Mouse (Mus musculus): Measurements from ENCODE around the gene Galnt15. TPM values are rescaled to one million over a fixed set of nuclear protein-coding genes. Genes with fewer than 3 reads are reported as not detected.

The Galnt15 gene
- polyA plus RNA-seq, 1 experiment from 2014 or later = 0.16 TPM

DNA sequence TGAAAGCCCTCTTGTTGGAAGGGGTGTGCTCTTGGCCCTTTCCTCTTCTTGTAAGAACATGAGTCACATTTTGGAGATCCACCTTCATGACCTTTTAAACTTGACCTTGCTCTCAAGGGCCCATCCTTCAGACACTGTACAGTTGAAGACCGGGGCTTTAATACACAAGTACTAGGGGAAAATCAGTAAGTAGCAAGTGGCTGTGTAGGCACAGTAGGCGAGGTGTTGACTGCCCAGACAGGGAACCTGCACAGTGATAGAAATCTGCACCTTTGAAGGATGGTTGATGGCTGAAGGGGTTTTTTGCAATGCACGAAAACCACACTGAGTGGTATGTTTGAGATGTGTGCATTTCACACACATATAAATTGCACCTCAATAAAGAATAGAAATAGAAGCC lies 12.3 kb upstream of the Galnt15 start:
- H3K4me2 ChIP-seq = no peak overlapping the region
- ATAC-seq (ENCODE audit: borderline replicate concordance, extremely low read depth, low FRiP score, low TSS enrichment) = no peak
- H3K27me3 ChIP-seq = no peaks in the 10 kb centered on the region
- no peaks in the 10 kb centered on the region for H3K9me3 ChIP-seq
- no peak overlapping the region for H3K27ac ChIP-seq
- H3K4me1 ChIP-seq = peaks cover 33% of the 10 kb centered on the region
- no peaks in the 10 kb centered on the region for H3K36me3 ChIP-seq
- no peak overlapping the region for H3K9ac ChIP-seq
- WGBS = 64% methylated on average over 3 of the region's 3 CpGs
- H3K4me3 ChIP-seq = no peak overlapping the region

DNA sequence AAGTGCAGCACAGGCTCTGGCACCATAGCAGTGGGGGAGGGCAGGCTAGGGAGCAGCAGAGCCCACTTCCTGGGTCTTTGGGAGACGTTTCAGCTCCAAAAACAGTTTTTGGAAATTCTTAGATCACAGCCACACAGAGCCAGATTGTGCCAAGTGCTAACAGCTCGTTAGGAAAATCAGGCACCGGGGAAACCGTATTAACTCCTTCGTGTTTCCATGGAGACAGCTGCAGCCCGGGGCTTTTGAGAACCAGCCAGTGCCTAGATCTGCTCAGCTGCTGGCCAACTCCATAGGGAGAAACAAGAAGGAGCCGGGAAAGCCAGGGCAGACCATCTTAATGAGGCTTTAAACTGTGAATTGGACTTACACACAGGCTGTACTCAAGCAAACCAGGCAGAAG lies 11.9 kb upstream of the Galnt15 start:
- Histone ChIP-seq H3K27ac (no peak overlapping the region), H3K4me2 (no peak overlapping the region), H3K4me3 (no peak overlapping the region), H3K9me3 (no peaks in the 10 kb centered on the region), H3K36me3 (no peaks in the 10 kb centered on the region), H3K4me1 (peaks cover 33% of the 10 kb centered on the region), H3K27me3 (no peaks in the 10 kb centered on the region), H3K9ac (no peak overlapping the region)
- peak; percentile 29; the same call in 1 of the 2 replicates for ATAC-seq (ENCODE audit: borderline replicate concordance, extremely low read depth, low FRiP score, low TSS enrichment)
- WGBS = 15% methylated on average over 7 of the region's 7 CpGs

DNA sequence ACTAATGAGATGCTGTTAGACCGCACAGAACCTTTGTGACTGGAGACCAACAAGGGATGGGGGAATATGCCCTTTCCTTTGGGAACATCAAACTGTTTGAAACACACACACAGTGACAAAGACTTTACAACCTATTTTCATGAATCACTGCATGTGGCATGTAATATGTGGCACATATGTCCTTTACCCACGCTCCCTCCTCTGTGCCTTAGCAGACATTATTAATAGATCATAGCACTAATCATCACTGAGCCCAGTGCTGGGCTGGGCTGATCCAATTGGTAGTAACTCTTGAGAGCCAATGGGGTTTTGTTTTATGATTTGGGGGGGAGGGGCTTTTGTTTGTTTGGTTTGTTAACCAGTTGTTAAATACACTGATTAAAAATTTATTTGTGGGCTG lies 11.3 kb upstream of the Galnt15 start:
- peaks cover 33% of the 10 kb centered on the region for H3K4me1 ChIP-seq
- no peaks in the 10 kb centered on the region for H3K36me3 ChIP-seq
- H3K27me3 ChIP-seq = no peaks in the 10 kb centered on the region
- no peaks in the 10 kb centered on the region for H3K9me3 ChIP-seq
- H3K9ac ChIP-seq = no peak overlapping the region
- no peak overlapping the region for H3K27ac ChIP-seq
- H3K4me2 ChIP-seq = no peak overlapping the region
- no peak for ATAC-seq (ENCODE audit: borderline replicate concordance, extremely low read depth, low FRiP score, low TSS enrichment)
- no peak overlapping the region for H3K4me3 ChIP-seq
- WGBS = 73% methylated on average over 2 of the region's 2 CpGs

DNA sequence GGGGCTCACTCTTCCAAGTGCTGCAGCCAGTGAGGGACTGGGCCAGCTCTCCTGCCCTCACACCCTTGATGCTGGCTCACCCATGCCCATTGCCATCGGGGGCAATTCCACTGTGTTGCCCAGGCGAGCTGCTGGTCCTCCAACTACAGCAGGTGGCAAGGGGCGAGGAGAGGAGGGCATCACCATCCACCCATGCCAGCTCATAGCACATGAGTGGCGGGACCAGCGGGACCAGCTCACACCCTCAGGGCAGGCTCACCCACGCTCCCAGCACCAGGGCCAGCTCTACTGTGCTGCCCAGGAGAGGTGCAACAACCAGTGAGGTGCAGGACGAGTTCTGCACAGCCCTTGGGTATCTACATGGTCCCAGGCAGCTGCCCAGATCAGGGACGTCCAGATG lies 9.7 kb upstream of the Galnt15 start:
- Histone ChIP-seq H3K4me2 (no peak overlapping the region), H3K27ac (no peak overlapping the region), H3K4me3 (no peak overlapping the region), H3K9ac (no peak overlapping the region), H3K9me3 (no peaks in the 10 kb centered on the region), H3K27me3 (no peaks in the 10 kb centered on the region), H3K4me1 (peaks cover 31% of the 10 kb centered on the region), H3K36me3 (no peaks in the 10 kb centered on the region)
- 80% methylated on average over 8 of the region's 8 CpGs for WGBS
- no peak for ATAC-seq (ENCODE audit: borderline replicate concordance, extremely low read depth, low FRiP score, low TSS enrichment)

DNA sequence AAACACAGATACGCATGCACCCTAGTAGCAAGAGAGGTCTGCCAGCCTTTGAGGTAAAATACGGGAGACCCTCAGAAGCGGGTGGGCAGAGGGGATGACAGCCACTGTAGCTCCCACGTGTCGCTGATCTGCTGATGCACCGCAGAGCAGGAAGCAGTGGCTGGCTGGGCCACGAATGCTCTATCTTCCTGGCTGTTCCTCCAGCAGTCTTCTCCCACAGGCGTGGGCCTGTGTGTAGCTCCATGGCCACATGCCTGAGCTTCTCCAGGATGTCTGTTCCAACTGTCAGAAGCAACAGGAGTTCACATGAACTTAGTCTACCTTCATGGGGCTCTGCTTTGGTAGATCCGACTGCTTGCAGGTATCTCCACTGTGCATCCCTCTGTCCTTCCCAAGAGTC lies 6.8 kb upstream of the Galnt15 start:
- no peak for ATAC-seq (ENCODE audit: borderline replicate concordance, extremely low read depth, low FRiP score, low TSS enrichment)
- Histone ChIP-seq H3K4me1 (peaks cover 6% of the 10 kb centered on the region), H3K9me3 (no peaks in the 10 kb centered on the region), H3K4me2 (no peak overlapping the region), H3K27me3 (no peaks in the 10 kb centered on the region), H3K4me3 (no peak overlapping the region), H3K27ac (no peak overlapping the region), H3K9ac (no peak overlapping the region), H3K36me3 (no peaks in the 10 kb centered on the region)
- 51% methylated on average over 9 of the region's 9 CpGs for WGBS

DNA sequence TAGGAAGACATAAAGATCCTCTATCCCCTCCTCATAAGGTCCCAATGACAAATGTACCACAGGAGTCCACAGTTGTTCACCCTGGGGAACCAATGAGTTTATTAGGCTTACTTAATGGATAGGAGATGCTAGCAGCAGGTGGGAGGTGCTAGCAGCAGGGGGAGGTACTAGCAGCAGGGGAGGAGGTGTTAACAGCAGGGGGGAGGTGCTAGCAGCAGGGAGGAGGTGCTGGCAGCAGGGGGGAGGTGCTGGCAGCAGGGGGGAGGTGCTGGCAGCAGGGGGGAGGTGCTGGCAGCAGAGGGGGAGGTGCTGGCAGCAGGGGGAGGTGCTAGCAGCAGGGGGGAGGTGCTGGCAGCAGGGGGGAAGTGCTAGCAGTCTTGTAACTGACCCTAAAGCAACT lies 6.3 kb upstream of the Galnt15 start:
- no peak for ATAC-seq (ENCODE audit: borderline replicate concordance, extremely low read depth, low FRiP score, low TSS enrichment)
- Histone ChIP-seq H3K27ac (no peak overlapping the region), H3K9me3 (no peaks in the 10 kb centered on the region), H3K36me3 (no peaks in the 10 kb centered on the region), H3K4me2 (no peak overlapping the region), H3K4me1 (peaks cover 1% of the 10 kb centered on the region; the same call in 1 of the 2 replicates), H3K27me3 (no peaks in the 10 kb centered on the region), H3K4me3 (no peak overlapping the region), H3K9ac (no peak overlapping the region)

DNA sequence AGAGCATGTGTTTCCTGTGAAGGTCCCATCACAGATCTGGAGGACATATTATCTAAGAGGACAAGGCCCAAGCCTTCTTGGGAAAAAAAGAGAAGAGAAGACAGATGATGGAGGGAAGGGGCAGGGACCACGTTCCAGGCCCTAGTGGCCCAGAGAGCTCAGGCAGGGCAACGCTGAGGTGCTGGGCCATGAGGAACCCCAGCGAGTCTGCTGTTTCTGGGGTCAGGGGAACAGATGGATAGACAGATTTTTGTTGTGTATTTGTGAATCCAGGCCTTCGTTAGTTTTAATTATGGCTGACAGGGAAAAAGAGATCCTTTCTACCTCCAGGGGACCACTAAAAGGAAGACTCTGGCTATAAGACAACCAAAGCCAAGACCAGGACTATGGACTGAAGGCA lies 4.9 kb upstream of the Galnt15 start:
- Histone ChIP-seq H3K27ac (no peak overlapping the region), H3K4me3 (no peak overlapping the region), H3K9me3 (no peaks in the 10 kb centered on the region), H3K9ac (no peak overlapping the region), H3K36me3 (no peaks in the 10 kb centered on the region), H3K4me1 (peaks cover 9% of the 10 kb centered on the region), H3K4me2 (no peak overlapping the region), H3K27me3 (peaks cover 6% of the 10 kb centered on the region; the same call in 1 of the 2 replicates)
- no peak for ATAC-seq (ENCODE audit: borderline replicate concordance, extremely low read depth, low FRiP score, low TSS enrichment)
- WGBS = 84% methylated on average over 4 of the region's 4 CpGs

DNA sequence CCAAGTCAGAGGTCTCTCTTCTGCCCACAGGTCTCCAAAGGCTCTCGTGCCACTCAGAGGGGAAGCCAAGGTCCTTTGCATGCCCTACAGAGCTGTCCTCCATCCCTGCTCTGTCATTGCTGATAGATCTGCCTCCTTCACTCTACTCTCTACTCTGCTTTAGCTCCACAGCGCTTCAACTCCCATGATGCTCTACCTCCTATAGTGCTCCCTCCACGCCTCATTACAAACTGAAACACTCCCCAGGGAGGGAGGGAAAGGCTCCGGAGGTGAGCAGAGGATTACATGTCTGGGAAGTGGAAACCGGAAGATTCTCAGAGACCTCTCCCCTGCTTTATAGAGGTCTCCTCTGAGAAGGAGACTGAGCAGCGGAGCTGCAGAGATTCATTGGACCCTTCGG lies 1.6 kb upstream of the Galnt15 start:
- ATAC-seq (ENCODE audit: borderline replicate concordance, extremely low read depth, low FRiP score, low TSS enrichment) = no peak
- WGBS = 63% methylated on average over 7 of the region's 7 CpGs
- no peak overlapping the region for H3K4me2 ChIP-seq

DNA sequence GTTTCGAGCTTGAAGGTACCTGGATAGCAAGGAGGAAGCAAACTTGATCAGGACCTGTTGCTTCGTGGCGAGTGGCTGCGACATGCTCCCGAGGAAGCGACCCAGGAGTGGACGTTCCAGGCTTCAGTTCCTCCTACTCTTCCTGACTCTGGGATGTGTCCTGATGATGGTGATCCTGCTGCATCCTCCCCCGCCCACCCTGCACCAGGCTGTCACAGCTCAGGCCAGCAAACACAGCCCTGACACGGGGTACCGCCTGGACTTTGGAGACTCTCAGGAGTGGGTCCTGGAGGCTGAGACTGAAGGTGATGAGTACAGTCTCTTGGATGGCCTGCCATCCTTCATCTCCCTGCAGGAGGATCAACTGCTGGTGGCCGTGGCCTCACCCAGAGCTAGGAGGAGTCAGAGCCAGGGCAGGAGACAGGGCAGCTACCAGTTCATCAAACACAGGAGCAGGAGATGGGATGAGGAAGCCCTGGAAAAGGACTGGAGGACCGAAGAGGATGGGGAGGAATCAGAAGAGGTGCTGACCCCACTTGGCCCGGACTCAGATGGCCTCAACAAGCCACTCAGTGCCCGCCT lies 713 bp downstream of the Galnt15 start:
- no peak for ATAC-seq (ENCODE audit: borderline replicate concordance, extremely low read depth, low FRiP score, low TSS enrichment)
- Histone ChIP-seq H3K4me1 (peaks cover 14% of the 10 kb centered on the region), H3K9ac (no peak overlapping the region), H3K4me2 (no peak overlapping the region), H3K4me3 (no peak overlapping the region), H3K27ac (no peak overlapping the region), H3K9me3 (no peaks in the 10 kb centered on the region), H3K27me3 (peaks cover 12% of the 10 kb centered on the region; the same call in 1 of the 2 replicates), H3K36me3 (no peaks in the 10 kb centered on the region)
- 53% methylated on average over 14 of the region's 14 CpGs for WGBS

More for the DNA sequence above, 1.6 kb upstream of the Galnt15 start:
- Histone ChIP-seq H3K4me3 (no peak overlapping the region), H3K9me3 (no peaks in the 10 kb centered on the region), H3K27me3 (peaks cover 12% of the 10 kb centered on the region; the same call in 1 of the 2 replicates), H3K9ac (no peak overlapping the region), H3K4me1 (peaks cover 14% of the 10 kb centered on the region), H3K36me3 (no peaks in the 10 kb centered on the region), H3K27ac (no peak overlapping the region)

DNA sequence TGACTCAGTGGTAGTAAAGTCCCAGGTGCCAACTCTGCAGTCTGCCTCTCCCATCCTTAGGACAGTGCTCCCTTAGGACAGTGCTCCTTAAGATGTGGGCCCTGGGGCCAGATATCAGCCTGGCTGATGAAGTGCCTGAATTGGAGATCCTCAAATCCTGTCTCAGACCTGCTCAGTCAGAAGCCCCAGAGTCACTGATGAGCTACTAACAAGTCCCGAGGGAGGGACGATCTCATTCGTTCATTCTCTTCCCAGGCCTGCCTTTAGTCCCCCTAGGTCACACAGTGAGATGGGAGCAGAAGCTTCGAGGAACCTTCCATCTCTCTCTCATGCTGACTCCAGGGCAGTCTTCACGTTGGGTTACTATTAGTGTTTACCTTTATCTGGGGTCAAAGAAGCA lies 1.3 kb downstream of the Galnt15 start:
- 66% methylated on average over 5 of the region's 5 CpGs for WGBS
- no peak overlapping the region for H3K4me2 ChIP-seq
- H3K4me1 ChIP-seq = peaks cover 14% of the 10 kb centered on the region
- H3K9ac ChIP-seq = no peak overlapping the region
- no peak overlapping the region for H3K4me3 ChIP-seq
- H3K27me3 ChIP-seq = peaks cover 12% of the 10 kb centered on the region; the same call in 1 of the 2 replicates
- no peaks in the 10 kb centered on the region for H3K9me3 ChIP-seq
- H3K27ac ChIP-seq = no peak overlapping the region
- no peak for ATAC-seq (ENCODE audit: borderline replicate concordance, extremely low read depth, low FRiP score, low TSS enrichment)
- H3K36me3 ChIP-seq = no peaks in the 10 kb centered on the region

DNA sequence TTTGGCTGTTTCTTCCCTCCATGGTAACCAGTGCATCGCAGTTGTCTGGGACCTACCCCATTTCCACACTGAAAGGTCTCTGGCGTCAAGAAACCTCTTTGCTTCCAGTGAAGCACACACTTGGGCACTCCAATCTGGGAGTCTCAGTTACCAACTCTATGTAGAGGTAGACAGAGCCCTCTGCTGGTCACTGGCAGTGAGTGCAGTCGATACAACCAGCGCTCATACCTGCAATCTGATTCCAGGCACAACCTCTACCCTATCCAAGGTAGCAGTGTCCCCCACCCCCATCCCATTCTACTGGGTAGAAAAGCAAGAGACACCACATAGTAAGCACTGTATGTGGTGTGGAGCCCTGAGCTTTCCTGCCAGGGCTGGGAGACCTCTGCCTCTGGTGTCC lies 3.7 kb downstream of the Galnt15 start:
- Histone ChIP-seq H3K4me1 (peaks cover 14% of the 10 kb centered on the region), H3K27me3 (peaks cover 12% of the 10 kb centered on the region; the same call in 1 of the 2 replicates), H3K9me3 (no peaks in the 10 kb centered on the region), H3K9ac (no peak overlapping the region), H3K4me3 (no peak overlapping the region), H3K36me3 (no peaks in the 10 kb centered on the region), H3K27ac (no peak overlapping the region), H3K4me2 (no peak overlapping the region)
- ATAC-seq (ENCODE audit: borderline replicate concordance, extremely low read depth, low FRiP score, low TSS enrichment) = no peak
- WGBS = 6% methylated on average over 4 of the region's 4 CpGs

DNA sequence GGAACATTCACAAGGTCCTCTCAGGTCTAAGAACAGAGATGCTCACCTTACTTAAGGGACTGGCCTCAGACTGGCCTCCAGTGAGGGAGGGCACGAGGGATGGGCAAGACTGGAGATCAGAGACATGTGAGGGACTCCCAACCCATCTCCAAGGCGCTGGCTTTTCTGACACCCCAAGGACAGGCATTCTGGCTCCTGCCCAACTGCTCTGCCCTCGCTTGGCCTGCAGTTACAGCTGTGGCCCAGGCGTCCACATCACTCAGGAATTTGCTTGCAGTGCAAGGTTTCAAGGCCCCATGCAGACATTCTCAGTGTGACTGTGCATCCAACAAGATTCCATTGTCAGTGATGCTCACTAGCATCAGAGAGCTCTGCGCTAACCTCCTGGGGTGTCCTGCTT lies 7.7 kb downstream of the Galnt15 start:
- H3K27me3 ChIP-seq = no peaks in the 10 kb centered on the region
- ATAC-seq (ENCODE audit: borderline replicate concordance, extremely low read depth, low FRiP score, low TSS enrichment) = no peak
- H3K4me1 ChIP-seq = no peaks in the 10 kb centered on the region
- H3K4me3 ChIP-seq = no peak overlapping the region
- H3K27ac ChIP-seq = no peak overlapping the region
- no peak overlapping the region for H3K9ac ChIP-seq
- H3K9me3 ChIP-seq = no peaks in the 10 kb centered on the region
- no peaks in the 10 kb centered on the region for H3K36me3 ChIP-seq
- WGBS = 56% methylated on average over 5 of the region's 5 CpGs
- H3K4me2 ChIP-seq = no peak overlapping the region
